Mouse (Mus musculus) bone marrow, adult 2 months (tissue): ENCODE data around the gene Appl2. TPM values are rescaled to one million over a fixed set of nuclear protein-coding genes. Genes with fewer than 3 reads are reported as not detected.
"Not testable (repeated sequence)": the region's sequence is repeated elsewhere in the genome, so short reads cannot be mapped to it uniquely, and the experiment has no call there.

Source experiments
- H3K27ac ChIP-seq: fragments of 200-500 bp; 2 replicates; pipeline ENCODE4 v1.5.1; 2012; ENCODE audit warnings: low read depth, mild to moderate bottlenecking, control low read depth, inconsistent platforms, low read length; ENCODE audit not compliant: control insufficient read depth, poor library complexity, insufficient read depth
- H3K4me1 ChIP-seq: fragments of 200-500 bp; 2 replicates; pipeline ENCODE4 v1.6.1; 2011; ENCODE audit warnings: low read length; ENCODE audit not compliant: control insufficient read depth, insufficient read depth
- H3K4me3 ChIP-seq: fragments of 200-500 bp; replicated peaks from 2 replicates; pipeline ENCODE3; 2011; ENCODE audit warnings: mild to moderate bottlenecking, low read depth, low read length, control low read depth; ENCODE audit not compliant: control insufficient read depth
- CTCF ChIP-seq: fragments of 200-500 bp; IDR thresholded peaks from 2 replicates; pipeline ENCODE4 v1.5.1; 2011; ENCODE audit warnings: low read length, control low read depth; ENCODE audit not compliant: control insufficient read depth, insufficient read depth
- POLR2A ChIP-seq: fragments of 200-500 bp; IDR thresholded peaks from 2 replicates; pipeline ENCODE4 v1.6.1; 2011; ENCODE audit warnings: low read depth, mild to moderate bottlenecking, control low read depth, low read length, borderline replicate concordance; ENCODE audit not compliant: control insufficient read depth
- WGBS: fragments of 180-500 bp; shearing (Covaris S2); methylation state at CpG from one replicate; pipeline ENCODE4 v1.1.7; 2018; 5-methylcytosine and 5-hydroxymethylcytosine counted together
- polyA plus RNA-seq: library from polyadenylated mRNA; stranded (reverse); fragments of >200 nt; gene quantifications from 2 replicates; pipeline ENCODE4 v1.2.4, GENCODE M21; 2011; ENCODE audit warnings: low replicate concordance; ENCODE audit not compliant: missing spikeins, insufficient read depth, insufficient read length

Appl2 gene
- polyA plus RNA-seq, 1 experiment: 9.3 TPM

- Histone ChIP-seq H3K27ac (no peak overlapping the region), H3K4me1 (no peaks in the 10 kb centered on the region), H3K4me3 (no peak overlapping the region)
- TF ChIP-seq CTCF (no peak), POLR2A (no peak)
- WGBS: 79% methylated on average over 2 of the region's 2 CpGs
Measured at GRCm38 (mm10) chr10:83654591-83654990, 6.1 kb upstream of the Appl2 start.

- H3K4me3 ChIP-seq, H3K27ac ChIP-seq, H3K4me1 ChIP-seq: not testable (repeated sequence)
- 86% methylated on average over 19 of the region's 19 CpGs for WGBS
Measured at GRCm38 (mm10) chr10:83652205-83652866, 3.8 kb upstream of the Appl2 start.

- Histone ChIP-seq H3K4me1 (peaks cover 3% of the 10 kb centered on the region; the same call in 1 of the 2 replicates), H3K27ac (no peak overlapping the region), H3K4me3 (no peak overlapping the region)
- WGBS: 29% methylated on average over 6 of the region's 6 CpGs
- TF ChIP-seq POLR2A (no peak), CTCF (no peak)
Measured at GRCm38 (mm10) chr10:83649037-83649436, 499 bp upstream of the Appl2 start.

GRCm38 (mm10) chr10:83646351-83646885 is 2.1 kb downstream of the Appl2 start:
- 45% methylated on average over 7 of the region's 7 CpGs for WGBS
- no peak overlapping the region for H3K27ac ChIP-seq
- no peak overlapping the region for H3K4me3 ChIP-seq
- H3K4me1 ChIP-seq: peaks cover 3% of the 10 kb centered on the region; the same call in 1 of the 2 replicates
- TF ChIP-seq CTCF (no peak), POLR2A (no peak)

- H3K4me3 ChIP-seq: no peak overlapping the region
- TF ChIP-seq POLR2A (no peak), CTCF (no peak)
- H3K27ac ChIP-seq: no peak overlapping the region
- peaks cover 3% of the 10 kb centered on the region; the same call in 1 of the 2 replicates for H3K4me1 ChIP-seq
- 78% methylated on average over 3 of the region's 3 CpGs for WGBS
Measured at GRCm38 (mm10) chr10:83645716-83645990, 2.9 kb downstream of the Appl2 start.

GRCm38 (mm10) chr10:83644865-83645715 is 3.4 kb downstream of the Appl2 start:
- no peak overlapping the region for H3K27ac ChIP-seq
- WGBS: 34% methylated on average over 16 of the region's 16 CpGs
- no peak overlapping the region for H3K4me3 ChIP-seq
- H3K4me1 ChIP-seq: peaks cover 3% of the 10 kb centered on the region; the same call in 1 of the 2 replicates
- TF ChIP-seq CTCF (no peak), POLR2A (no peak)

GRCm38 (mm10) chr10:83644167-83644566 is 4.4 kb downstream of the Appl2 start:
- H3K4me3 ChIP-seq: no peak overlapping the region
- WGBS: 56% methylated on average over 8 of the region's 8 CpGs
- H3K4me1 ChIP-seq: peaks cover 3% of the 10 kb centered on the region; the same call in 1 of the 2 replicates
- no peak overlapping the region for H3K27ac ChIP-seq
- TF ChIP-seq POLR2A (no peak), CTCF (no peak)

GRCm38 (mm10) chr10:83641641-83642040 is 6.9 kb downstream of the Appl2 start:
- H3K4me1 ChIP-seq: peaks cover 3% of the 10 kb centered on the region; the same call in 1 of the 2 replicates
- H3K4me3 ChIP-seq: no peak overlapping the region
- H3K27ac ChIP-seq: no peak overlapping the region
- TF ChIP-seq POLR2A (no peak), CTCF (no peak)
- 68% methylated on average over 3 of the region's 3 CpGs for WGBS
